Mouse (Mus musculus) forelimb bud, embryonic 11.5 days (tissue): ENCODE measurements around the gene Syk.

Experiments
- DNase-seq: peaks from one replicate; pipeline ENCODE4 v3.0.0-alpha.2; 2012; ENCODE audit warnings: low read depth, low spot score

The Syk gene

DNA sequence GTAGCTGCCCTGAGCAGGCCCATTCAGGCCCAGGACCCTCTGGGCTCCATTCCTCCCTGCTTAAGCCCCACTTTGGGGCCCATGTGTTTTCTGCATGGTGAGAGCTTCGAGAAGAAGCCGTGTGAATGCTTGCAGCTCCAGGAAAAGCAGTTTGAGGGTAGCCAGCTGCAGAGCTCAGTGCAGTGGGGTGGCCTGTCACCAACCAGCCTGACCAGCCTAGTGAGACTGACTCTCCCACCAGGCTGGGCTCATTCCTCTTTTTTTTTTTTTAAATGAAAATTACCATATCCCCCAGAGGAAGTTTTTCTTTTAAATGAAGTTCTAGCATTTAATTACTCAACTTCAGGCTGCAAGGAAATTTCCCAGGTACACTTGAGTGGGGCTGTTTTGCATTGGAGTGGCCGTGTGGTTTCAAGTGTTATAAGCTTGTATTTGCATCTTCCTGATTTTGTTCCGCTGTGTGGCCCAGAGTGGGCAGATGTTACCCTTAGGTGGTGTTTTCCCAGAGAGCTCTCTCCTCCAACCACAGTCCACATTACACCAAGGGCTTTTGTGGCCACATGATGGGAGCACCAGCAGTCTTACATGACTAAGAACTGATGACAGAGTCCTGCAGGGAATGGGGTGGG lies 17.2 kb downstream of the Syk start:
- no peak for DNase-seq

DNA sequence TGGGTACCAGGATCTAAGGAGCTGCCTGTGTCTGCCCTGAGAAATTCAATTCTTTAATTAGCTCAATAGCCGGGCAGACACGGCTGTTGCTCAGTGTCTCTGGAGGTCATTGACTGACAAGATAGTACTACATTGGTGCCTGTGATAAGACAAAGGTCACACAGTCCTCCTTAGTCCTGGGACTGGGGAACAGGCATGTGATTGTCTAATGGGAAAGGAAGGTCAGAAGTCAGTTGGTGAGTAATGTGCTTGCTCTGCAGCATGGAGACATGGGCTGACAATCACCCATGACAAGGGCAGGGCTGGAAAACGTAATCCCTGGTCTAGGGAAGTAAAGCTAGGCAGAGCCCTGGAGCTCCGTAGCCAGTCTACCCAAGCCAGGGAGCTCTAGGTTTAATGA lies 19.8 kb downstream of the Syk start:
- DNase-seq, result no peak

DNA sequence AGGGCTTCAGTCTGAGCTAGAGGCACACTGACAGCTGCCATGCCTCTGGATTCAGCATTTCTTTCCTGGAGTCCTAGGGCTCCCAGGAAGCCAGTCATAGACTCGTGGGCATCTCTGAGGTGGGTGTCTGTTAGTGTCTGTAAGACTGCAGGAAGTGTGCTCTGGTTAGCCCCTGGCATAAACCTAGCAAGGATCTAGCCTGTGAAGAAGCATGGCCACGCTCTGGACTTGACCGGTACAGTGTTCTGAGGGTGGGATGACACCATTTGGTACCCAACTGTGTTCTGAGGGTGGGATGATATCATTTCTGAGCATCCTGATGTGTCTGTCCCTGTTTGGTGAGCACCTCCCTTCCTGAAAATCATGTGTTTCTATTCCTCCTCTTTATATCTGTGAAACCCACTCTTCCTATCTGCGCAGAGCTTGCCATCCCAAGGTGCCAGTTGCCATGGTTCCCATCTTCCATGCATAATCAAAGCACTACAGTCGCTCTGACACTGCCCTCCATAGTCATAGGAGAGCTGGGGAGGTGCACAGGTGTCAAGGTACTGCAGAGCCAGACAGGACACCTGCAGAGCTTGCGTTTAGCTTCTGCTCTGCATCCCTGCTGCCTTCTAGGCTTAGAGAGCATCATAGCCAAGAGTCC lies 20.9 kb downstream of the Syk start:
- DNase-seq, result no peak

DNA sequence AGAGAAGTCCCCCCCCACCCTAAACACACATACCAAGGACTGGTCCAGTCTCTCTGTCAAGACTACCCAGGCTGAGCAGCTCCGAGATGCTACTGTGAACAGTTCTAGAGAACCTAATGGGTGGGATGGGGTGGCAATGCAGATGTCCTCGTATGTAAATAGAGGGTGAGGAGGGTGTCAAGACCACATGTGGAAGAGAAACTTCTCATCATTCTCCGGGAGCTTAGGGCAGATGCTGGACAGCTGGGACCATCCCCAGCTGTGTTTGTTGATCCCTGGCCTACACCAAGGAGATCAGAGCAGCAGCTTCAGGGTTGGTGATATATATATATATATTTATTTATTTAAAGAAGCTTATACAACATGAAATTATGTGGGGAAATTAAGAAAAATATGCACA lies 22.0 kb downstream of the Syk start:
- no peak for DNase-seq

DNA sequence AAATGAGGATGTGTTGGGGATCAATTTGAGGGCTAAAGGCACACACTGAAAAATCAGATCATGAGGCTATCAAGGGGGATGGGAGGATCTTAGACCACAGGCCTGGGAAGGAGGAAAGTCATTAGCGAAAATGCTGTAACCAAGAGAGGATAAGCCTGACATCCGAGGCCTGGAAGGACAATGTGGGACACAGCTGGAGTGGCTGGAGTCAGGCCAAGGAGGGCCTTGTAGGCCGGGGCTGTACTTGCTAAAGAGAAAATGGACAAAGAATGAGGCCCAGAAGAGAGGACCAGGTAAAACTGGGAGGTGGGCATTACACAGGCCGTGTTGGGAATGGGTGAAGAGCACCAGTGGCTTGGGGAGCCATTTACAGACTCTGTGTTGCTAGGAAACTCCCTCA lies 22.9 kb downstream of the Syk start:
- DNase-seq, result no peak

DNA sequence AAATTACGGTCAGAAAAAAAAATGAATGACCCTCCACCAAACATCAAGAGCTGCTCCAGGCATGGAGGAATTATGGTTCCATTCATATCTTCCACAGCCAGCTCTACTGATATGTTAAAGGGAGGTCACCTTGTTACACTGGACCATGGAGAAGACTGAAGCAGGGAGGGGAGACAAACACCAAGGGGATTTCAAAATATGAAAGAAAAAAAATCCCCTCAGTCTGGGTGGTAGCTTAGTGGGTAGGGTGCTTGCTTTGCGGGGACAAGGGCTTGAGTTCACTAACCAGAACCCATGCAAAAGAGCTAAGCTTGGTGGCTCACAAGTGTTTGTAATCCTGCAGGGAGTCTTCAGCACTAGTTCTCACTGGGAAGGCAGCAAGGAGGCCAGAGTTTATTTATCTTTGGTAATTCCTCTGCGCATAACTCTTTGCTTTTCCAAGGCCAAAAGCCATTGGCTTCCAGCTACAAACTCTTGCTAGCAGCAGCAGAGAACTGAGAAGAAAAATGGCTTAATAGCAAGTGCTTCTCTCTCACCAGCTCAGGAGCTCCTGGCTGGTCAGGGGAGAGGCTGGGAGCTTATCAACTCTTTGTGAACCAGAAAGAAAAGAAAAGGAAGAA lies 23.8 kb downstream of the Syk start:
- DNase-seq, result no peak

DNA sequence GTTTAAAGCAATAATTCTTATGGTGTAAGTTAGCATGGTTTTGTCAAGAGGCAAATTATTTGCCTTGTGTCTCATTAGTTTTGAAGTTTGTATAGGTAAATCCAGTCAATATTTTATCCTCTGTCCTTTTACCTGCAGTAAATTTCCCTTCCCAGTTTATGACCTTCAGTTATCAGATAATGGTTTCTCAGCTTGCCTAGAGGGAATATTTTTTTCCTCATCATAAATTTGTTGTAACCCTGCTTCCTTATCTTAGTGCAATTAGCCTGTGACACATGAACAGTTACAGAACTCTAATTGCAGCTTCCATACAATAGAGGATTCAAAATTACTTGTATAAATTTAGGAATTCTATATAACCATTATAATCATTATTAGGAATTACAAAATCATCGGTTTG lies 25.0 kb downstream of the Syk start:
- DNase-seq, result no peak

DNA sequence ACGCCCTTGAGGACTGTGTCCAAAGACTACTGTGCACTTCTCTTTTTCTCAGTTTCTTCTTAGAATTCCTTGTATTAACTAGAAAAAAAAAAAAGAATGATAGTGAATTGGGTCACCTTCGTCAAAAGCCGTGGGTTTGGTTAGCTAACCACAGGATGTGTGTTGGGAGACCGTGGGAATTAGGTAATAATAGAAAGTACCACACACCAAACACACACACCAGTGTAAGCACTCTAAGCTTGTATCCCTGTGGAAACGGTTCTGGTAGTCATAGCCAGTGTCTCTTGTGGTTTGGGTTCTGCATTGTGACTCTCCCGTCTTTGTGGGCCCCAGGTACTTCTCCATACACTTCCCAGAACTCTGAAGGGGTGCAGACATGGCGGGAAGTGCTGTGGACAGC lies 27.5 kb downstream of the Syk start:
- DNase-seq, result no peak

DNA sequence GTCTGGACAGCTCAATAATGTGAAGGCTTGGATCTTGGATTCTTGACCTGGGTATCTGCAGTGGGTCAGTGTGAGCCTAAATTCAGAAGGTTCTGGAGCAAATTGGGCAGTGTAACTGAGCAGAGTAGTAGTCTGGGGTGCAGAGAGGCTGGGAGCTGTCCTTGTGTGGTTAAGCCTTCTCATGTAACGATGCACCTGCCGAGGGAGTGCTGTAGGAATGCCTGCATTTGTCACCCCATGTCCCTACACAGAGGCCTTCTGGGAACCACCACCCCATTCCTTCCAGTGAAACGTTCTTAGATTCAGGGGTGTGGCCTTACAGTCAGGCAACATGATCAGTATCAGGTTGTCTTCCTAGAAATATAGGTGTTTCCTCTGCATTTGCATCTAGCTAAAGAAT lies 30.3 kb downstream of the Syk start:
- no peak for DNase-seq

DNA sequence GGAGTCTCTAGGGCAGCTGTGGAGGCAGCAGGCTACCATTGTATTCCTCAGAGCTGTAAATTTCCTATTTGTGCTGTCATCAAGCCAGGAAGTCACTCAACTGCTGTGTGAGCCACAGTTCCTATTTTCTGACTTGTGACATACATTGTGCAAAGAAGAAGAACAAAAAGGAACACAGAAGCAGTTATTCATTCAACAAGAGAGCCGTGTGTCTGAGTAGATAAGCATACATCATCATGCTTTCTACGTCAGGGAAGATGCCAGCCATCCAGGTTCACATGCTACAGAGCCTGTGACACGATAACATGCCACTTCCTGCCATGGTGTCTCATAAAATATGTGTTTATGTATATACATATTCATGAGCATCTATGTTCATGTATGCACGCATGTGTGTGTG lies 32.1 kb downstream of the Syk start:
- DNase-seq, result no peak

DNA sequence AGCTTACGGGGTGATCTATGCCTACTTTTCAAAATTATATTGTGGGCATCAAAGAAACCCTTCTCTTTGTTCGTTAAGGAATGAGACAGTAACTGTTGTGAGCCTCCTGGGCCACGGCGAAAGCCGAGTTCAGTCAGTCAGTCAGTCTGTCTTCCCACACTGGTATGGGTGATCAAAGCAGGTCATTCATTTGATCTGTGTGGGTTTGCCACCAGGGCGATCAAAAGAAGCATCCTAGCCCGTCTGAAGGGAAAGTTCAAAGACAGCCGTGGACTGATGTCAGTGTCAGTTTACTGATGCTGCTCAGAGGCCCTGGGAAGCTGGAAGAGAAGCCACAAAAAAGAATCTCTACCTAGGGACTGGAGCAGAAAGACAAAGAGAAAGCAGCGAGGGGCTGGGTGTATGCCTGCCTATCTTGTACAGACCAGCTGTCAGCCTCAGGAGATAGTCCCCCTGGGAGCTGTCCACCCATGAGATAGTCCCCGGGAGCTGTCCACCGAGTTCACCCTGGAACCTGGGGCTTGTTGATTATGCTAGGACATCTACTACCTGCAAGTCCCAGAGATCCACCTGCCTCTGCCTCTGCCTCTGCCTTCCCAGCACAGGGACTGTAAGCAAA lies 34.2 kb downstream of the Syk start:
- no peak for DNase-seq

DNA sequence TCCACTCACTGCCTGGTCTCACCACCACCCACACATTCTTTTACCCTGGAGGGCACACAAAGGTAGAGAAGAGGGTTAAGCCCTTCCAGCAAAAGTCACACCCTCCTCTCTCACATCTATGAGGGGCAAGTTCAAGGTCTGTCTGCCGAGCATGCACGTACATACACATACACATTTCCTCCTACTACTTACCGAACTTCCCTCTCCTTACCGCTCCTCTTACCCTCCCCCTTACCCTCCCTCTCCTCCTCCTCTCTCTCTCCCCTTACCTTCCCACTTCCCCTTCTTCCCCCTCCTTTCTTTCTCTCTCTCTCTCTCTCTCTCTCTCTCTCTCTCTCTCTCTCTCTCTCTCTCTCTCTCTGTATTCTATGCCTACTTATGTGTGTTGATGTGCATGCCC lies 35.6 kb downstream of the Syk start:
- DNase-seq, result no peak

DNA sequence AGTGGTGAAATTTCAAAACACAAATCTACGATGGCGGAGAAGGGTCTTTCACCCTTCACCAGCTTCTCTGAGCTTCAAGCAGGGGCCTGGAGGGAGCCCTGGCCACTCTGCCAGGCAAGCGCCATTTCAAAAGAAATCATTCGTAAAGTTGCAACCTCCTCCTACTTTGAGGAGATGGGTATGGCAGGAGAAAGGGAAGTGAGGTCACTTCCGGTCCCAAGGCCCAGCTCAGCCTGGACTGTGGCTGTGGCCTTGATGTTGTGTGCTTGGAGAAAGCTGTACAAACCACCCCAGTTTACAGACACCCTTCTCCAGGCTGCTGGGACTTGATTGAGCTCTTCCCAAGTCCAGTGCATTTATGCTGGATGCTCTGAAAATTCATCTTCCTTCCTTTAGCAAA lies 36.5 kb downstream of the Syk start:
- DNase-seq, result no peak

DNA sequence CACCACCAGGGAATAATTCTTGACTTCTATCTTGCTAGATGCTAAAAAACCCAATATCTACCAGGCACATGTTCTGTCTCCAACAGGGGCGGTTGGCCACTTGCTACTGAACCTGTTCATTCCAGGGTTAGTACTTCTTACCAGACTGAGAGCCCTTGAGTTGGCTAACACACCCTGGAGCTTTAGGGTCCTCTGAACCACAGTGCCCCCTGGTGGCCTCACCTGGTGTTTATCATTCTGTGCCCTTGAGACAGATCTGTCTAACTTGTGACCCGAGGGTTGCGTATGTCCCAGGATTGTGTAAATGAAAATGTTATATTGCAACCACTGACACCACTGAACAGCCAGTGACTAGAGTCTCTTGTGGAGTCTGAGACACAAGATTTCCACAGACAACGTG lies 41.1 kb downstream of the Syk start:
- peak; percentile 62 for DNase-seq

DNA sequence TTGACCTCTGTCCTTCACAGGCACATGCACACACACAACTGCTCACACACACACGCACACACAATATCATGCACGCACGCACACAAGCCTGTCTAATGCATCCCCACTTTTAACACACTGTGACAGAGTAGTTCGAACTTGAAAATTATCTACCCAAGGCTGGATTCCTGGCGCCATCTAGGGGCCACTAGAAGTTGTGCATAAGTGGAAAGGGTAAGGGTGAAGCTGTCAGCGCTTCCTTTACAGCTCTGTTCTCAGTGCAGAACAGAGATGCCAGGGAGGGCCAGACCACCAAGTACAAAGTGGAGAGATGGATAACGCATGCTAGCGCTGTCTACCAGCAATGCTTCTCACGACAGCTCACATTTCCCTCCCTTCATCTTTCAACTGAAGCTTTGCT lies 45.6 kb downstream of the Syk start:
- DNase-seq, result peak; percentile 59

DNA sequence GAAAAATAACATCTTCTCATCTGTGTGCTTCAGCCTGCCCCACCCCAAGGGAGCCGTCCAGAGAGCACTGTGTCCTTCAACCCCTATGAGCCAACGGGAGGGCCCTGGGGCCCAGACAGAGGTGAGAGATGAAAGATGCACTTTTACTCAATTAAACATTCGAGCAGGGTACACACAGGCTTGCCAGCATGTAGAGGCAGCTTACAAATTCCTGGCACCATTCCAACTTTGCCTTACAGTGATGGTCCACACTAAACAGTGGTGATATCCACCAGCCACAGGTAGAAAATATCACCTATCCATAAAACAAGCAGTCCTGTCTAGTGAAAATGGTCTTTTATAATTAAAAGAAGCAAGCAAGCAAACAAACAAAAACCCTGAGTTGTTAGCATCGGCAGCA lies 48.7 kb downstream of the Syk start:
- no peak for DNase-seq

DNA sequence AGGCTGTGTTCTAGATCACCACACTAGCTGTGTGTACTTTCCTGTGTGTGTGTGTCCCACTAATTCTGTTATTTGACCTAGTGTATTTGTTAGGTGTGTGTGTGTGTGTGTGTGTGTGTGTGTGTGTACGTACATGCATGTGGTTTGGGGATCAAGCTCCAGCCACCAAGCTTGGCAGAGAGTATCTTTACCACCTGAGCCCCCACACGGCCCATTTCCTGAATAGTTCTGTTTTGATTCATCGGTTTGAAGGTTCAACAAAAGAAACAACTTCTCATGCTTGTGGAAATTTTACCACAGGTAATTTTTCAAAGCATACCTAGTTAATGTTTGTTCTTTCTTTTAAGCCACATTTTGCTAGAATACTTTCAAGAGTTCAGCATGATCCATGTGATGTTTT lies 52.5 kb downstream of the Syk start:
- no peak for DNase-seq

DNA sequence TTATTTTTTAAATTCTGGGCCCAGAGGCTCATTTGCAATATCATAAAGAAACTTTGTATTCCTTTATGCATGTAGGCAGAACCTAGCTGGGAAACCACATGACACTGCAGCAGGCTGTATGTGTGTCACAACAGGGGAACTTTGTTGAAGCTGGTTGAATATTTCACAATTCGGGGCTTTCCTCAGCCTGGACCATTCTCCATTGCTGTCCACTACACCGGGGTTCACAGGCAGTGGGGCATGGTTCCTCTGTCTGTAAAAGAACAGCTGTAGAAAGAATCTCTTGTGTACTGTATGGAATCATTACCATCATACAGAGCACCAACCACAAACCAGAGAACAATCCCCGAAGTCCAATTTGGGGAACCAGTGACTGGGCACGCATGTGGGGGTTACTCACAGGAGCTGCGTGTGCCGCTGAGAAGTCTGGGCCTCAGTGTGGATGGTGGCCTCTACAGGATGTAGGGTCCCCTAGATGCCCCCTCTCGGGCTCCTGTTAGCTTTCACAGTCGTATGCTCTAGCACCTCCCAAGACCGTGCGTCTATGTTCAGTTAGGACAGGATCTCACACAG lies 53.3 kb downstream of the Syk start:
- no peak for DNase-seq

DNA sequence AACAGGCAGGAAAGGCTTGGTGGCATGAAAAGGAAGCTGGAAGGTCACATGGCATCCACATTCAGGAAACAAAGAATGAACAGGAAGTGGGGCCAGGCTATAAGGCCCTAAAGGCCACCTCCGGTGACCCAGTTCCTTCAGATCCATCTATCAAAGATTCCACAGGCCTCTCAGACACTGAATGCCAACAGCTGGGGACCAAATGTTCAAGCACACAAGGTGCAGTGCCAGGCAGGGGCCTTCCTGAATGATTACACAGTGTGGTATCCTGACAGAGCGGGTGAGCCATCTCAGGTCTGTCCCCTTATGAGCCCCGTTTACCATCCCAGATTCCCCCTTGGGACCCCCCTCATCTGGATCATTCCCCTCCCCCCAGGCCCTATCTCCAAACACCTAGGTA lies 63.6 kb downstream of the Syk start:
- no peak for DNase-seq

DNA sequence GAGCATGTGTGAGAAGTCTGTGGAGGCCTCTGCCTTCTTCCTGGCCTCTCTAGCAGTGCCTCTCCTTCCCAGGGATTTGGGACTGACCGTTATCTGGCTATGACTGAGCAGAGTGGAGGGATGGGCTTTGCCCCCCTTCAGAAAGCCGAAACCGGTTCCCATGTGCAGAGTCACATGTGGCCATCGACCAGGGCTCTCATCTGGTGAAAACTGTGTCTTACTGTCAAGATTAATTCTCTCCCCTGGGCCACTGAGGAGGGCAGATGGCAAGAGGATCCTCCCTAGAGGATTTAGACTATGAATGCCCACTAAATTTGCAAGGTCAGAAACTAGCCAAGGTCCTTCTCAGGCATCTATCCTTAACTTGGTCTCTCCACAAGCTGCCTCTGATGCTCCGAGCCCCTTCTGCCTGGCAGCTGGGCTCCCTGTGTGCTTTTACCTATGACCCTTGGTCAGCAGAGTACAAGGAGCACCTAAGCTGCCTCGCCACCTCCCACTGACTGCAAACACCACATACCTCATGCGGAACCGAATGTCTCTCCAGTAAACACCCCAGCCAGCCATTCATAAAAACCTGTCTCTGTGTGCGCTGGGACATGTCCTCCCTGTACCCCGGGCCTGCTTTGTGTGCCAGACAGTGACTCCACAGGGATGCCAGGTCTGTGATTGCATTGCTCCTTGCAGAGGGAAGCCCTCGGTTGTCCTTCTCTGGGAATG lies 65.2 kb downstream of the Syk start:
- DNase-seq, result no peak

DNA sequence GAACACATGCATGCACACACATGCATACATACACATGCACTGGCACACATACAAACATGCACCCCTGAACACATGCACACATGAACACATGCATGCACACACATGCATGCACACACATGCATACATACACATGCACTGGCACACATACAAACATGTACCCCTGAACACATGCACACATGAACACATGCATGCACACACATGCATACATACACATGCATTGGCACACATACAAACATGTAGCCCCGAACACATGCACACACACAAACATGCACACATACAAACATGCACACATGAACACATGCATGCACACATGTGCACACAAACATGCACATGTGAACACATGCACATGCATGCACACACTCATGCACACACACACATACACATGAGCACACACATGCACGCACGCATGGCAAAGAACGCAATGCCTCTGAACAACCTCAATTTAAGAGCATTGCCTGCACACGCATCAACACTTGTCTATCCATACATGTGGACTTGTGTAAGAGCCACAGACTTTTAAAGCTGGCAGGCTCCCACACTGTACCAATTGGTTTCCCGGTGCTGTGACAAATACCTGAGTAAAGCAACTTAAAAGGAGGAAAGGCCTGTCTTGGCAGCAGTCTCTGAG lies 66.9 kb downstream of the Syk start:
- DNase-seq, result no peak
